Mouse (Mus musculus) heart, adult 2 months (tissue): ENCODE measurements at regions not wholly inside any gene's neighbourhood (a gene's known extent, or its start where the extent isn't known, plus 50 kb on each side); places are given as distances from the start of the nearest gene placed in this dataset.

Experiments
- CTCF ChIP-seq: fragments of 200-600 bp; IDR thresholded peaks from 2 replicates; pipeline ENCODE4 v1.8.1; 2022; ENCODE audit warnings: antibody characterized with exemption, mild to moderate bottlenecking, moderate library complexity
- EP300 ChIP-seq: fragments of 200-500 bp; IDR thresholded peaks from 2 replicates; pipeline ENCODE4 v1.6.1; 2011; ENCODE audit warnings: low read depth, low read length, control low read depth; ENCODE audit not compliant: insufficient read depth
- POLR2A ChIP-seq: fragments of 200-500 bp; IDR thresholded peaks from 2 replicates; pipeline ENCODE4 v1.6.1; 2011; ENCODE audit warnings: mild to moderate bottlenecking, low read depth, low read length, control low read depth; ENCODE audit not compliant: insufficient read depth

GRCm38 (mm10) chr2:50968382-50968781 lies 180.5 kb downstream of the Rnd3 start:
- TF ChIP-seq CTCF (no peak), EP300 (no peak), POLR2A (no peak)
